Mouse (Mus musculus) layer of hippocampus, adult 8-10 months (tissue): ENCODE data around the gene Slc23a3. TPM values are rescaled to one million over a fixed set of nuclear protein-coding genes. Genes with fewer than 3 reads are reported as not detected.

Source experiments
- DNase-seq, 2 experiments: peaks; one replicate each; pipeline ENCODE4 v3.0.0; 2022; ENCODE audit warnings: low spot score in 2 of 2
- total RNA-seq, 4 experiments: library from RNA; stranded (reverse); gene quantifications; 2 replicates each; pipeline ENCODE4 v1.2.4; 2022

Slc23a3 gene
- total RNA-seq = under 1 TPM in 3 of 4 experiments, not detected in 1; 0.22 to 0.45 (median 0.35) TPM

DNA sequence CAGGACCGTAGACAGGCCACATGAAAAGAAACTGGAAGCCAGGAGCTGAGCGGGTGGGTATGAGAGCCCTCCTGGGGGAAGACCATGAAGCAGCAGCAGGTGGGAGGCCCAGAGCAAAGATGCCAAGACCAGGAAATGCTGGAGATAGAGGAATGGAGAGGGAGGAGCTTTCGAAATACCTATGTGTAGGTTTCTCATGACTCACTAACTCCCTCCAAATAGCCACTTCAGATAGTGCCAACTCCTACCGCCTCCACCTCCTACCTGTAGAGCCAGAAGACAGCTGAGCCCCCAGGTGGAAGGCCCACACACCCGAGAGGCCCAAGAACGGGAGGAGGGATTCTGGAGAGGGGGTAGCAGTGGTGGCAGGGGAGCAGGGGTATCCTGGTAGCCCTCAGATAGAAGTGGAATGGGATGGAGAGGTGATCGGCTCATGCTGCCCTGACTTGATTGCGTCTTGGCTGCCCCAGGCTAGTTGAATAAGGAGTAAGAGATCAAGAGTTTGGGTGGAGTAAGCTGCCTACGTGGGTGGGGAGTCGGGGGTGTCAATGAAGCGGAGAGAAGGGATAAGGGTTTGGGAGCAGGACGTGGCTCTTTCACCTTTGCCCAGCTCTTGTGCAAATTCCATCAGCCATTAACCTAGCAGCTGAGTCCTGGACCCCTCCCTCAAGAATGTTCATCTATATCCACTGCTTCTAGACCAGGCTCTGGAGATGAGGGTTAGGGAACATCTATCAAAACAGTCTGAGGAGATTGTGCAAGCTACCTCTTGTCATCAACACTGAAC, at the start of gene Slc23a3:
Slc23a3 (minus strand) TSS at position 470 of the 787 bp plus-strand sequence.
- no peak for DNase-seq

DNA sequence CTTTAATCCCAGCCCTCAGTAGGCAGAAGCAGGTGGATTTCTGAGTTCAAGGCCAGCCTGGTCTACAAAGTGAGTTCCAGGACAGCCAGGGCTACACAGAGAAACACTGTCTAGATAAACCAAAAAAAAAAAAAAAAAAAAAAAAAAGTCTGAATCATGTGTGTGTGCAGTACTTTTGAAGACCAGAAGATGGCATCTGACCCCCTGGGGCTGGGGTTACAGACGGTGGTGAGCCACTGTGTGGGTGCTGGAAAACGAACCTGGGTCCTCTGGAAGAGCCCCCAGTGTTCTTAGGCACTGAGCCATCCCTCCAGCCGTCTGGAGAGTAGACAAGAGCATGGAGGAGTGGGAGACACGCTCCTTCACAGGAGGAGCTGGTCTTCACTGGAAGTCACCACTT, 48.5 kb upstream of the Slc23a3 start:
- no peak for DNase-seq

DNA sequence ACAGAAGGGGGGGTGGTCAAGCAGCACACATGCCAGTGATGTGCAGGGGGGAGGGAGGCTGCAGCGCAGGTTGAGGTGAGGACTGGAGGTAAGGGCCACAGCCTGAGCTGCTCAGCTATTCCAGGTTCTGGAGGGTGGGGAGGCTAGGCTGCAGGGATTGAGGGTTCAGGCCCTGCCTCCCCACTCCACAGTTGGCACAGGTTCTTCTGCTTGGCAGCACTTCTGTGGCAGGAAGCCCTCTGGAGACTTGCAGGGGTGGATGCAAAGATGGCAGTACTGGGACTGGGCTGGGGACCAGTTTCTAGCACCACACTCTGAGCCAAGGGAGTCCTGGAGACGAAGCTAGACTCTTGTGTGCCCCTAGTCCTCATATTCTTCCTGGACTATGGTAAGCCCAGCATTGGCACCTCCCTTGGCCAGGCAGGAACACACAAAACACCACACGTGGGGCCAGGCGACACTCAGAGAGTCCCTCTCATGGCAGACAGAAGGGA, 47.7 kb upstream of the Slc23a3 start:
- no peak for DNase-seq

DNA sequence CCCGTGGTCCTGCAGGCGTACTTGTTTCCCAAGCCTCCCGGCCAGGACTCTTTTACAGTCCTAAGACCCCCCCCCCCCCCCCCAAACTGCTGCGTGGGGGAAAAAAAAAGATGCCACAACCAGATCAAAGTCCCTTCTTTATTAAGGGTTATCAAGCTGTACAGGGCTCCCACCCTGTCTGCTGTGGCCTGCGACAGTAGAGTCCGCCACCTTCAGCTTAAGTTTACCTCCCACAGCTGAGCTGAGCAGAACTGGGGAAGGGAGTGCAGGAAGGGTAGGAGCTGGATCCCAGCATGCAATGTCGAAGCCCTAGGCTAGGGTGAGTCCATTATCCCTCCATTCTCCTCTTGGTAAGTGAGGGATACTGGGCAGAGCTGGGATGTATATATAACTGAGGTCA, 47.1 kb upstream of the Slc23a3 start:
- no peak for DNase-seq

DNA sequence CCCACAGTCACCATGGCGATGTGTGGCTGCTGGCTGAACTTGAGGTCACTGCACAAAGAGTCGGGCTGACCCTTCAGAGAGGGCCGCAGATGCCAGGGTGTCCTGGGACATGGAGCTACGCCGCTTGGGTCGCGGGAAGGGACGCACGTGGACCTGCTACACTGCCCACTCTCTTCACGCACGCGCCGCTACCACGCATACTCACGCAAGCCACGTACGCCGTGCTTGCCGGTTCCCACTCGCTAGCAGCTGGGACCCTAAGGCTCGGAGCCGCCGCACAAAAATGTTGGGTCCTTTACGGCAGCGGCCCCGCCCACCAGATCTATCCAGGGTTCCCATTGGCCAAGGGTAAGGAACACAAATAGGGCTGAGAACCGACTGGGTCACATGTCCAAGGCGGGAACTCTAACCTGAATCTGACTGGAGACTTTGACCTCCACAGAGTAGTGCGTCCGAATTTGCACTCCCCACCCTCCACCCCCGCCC, 46.5 kb upstream of the Slc23a3 start, which contains the start of gene Abcb6:
Abcb6 (minus strand) TSS at position 288 of the 486 bp plus-strand sequence.
- peak; percentile 92 to 95 for DNase-seq

DNA sequence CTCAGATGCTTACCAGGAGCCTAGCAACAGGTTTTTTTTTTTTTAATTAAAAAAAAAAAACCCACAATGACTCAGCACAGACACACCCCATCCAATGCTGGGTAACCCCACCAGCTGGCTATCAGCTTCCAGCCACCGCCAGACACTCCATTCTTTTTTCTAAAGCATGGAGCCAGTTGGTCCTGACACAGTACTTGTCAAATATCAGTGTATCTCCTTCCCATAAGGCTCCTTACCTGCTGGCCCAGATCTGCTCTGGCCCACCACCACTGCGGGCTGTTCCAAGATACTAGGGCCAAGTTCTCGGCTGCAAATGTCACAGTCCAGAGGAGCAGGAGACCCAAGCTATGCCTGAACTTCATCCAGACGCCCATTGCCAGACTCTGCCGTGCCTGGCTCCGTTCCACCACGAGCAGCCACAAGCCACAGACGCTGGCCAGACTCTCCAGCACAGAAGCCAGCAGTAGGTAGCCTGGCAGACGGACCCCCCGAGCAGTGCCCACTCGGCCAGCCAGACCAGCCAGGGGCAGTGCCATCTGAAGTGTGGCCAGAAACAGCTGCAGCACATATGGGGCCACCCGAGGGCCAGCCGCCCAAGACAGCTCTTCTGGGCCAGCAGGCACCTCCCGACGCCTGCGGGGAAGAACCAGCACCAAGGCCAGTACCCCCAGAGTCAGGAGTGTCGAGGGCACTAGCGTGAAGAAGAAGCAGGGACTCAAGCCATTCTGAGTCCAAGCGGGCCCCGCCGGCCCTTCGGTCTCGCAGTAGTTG, 45.8 kb upstream of the Slc23a3 start:
- DNase-seq = peak in 1 of 2 experiments; percentile 53

DNA sequence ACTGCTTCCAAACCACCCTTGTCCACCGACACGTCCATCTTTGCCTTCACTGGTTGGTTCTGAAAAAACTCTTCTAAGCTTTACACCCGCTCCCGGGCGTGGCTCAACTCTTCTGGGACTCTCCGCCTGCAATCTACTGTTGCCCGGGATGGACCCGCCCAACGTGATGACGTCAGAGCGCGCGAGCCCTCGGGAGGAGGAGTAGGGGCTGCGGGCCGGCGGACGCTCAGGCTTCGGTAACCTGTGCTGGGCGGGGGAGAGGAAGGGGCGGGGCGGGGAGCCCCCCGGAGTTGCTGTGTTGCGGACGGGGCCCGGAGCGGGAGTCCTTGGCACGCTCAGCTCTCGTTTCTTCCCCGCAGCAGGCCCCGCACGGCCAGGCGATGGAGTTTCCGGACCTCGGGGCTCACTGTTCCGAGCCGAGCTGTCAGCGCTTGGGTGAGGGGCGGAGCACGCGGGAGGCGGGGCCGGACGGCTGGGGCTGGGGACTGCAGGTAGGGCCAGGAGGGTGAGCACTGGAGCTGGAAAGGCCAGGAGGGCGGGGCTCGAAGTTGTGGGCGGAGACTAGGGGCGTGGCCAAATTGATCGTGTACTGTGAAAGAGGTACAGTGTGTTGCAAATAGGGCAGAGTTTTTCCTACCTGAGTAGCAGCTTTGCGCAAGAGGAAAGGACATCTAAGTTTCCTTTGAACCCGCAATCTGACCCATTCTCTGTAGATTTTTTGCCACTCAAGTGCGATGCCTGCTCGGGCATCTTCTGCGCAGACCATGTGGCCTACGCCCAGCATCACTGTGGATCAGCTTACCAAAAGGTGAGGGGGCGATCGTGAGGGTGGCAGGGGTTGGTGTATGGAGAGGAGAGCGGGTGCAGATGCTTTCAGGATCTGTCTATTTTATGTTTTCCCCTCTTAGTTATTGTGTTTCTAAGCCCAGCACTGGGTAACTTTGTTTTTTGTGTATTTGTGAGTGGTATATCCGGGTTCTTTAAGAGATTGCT, 35.1 kb upstream of the Slc23a3 start, which contains the start of gene Zfand2b:
Zfand2b (plus strand) TSS at position 175 of the 993 bp plus-strand sequence.
- DNase-seq = peak; percentile 92

DNA sequence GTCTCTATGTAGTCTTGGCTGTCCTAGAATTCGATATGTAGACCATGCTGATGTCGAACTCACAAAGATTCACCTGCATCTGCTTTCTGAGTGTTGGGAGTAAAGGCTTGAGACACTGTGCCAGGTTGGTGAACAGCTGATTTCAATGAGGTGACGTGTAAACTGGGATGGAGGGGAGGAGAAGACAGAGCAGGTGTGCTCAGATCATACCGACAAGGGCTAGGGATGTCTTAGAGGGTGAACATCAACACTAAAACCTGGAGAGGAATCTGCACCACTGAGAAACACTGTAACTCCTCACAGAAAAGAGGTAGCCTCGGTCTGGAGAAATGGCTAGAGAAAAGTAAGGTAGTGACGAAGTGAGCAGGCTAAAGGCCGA, 34.4 kb upstream of the Slc23a3 start:
- DNase-seq = no peak

DNA sequence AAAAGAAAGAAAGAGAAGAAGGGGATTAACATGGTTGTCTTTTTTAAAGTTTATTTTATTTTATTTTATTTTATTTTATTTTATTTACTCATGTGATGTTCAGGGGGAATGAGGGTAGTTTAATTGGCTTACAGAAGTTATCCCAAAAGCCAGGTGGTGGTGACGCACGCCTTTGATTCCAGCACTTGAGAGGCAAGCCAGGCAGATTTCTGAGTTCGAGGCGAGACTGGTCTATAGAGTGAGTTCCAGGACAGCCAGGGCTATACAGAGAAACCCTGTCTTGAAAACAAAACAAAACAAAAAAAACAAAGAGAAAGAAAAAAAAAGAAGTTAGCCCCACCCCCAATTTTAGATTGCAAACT, 26.5 kb upstream of the Slc23a3 start:
- DNase-seq = no peak

DNA sequence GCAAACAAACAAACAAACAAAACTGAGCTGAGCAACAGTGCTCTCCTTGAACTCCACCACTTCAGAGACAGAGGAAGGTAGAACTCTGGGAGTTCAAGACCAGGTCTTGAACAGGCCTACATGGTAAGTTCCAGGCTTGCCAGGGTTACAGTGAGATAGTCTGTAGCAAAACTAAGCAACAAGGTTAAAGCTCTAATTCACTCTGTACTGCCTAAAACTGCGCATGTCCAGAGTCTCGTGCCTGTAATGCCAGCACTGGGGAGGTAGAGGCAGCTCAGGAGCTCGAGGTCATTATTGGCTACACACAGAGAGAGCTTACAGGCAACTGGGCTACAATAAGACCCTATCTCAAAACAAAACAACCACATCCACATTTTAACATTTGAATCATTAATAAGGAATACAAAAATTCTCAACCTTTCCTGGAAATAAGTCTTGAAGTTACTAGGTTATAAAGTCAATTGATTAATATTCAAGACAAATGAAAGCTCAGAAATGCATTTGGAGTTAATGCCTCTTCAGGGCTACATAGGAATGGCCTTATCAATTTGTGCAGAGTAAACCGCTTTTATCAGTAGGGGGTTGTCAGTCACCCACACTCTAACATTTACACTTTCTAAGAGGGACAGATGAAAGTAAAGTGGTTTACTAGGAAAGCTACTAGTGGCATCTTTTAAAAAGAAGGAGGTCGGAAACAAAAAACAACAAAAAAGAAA, 26.0 kb upstream of the Slc23a3 start:
- no peak for DNase-seq

DNA sequence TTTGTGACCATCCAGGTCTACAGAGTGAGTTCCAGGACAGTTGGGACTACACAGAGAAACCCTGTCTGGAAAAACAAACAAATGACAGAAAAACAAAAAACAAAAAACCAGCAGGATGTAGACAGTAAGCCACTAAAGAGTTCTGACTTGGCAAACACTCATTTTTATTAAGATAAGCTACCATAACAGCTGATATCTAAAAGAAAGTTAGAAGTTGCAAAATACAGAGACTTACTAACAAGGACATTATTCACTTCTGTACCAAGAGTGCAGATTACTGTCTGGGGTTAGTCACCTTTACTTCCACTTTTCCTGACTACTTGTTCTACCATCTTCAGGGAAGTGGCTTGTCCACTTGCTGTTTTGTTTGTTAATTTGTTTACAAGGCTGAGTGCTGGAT, 25.3 kb upstream of the Slc23a3 start:
- DNase-seq = no peak

DNA sequence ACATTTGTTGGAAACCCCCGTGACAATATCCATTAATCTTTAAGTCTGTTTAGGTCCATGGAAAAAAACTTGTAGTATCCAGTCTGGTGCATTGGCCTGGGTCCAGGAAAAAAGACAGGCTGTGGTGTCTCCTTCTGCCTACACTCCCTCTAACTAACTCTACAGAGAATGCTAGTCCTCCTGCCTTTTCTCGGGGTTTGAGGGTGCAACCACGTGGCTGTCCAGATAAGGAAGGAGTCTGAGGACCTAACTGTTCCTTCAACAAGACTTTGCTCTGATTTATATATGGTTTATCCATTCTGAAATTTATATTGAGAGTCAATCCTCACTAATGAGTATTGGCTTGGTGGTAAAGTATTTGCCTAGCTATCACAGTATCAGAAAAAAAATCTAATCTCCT, 22.1 kb upstream of the Slc23a3 start:
- DNase-seq = no peak

DNA sequence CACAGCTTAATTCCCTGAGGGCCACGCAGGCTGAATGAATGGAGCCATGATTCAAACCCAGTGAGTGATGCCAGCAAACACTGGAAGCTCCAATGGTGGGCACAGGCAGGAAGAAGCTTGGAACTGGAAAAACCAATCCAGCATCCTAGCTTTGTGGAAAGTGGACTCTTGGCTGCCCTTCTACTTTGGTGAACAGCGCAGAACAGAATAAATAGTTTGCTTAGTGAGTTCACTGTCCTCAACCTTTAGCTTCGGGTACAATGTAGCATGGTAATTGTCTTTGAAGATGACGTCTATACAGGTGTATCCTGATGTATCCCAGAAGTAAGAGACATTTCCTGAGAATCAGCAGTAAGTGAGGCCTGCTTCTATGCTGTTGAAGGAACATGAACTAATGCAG, 15.0 kb upstream of the Slc23a3 start:
- DNase-seq = peak in 1 of 2 experiments; percentile 1

DNA sequence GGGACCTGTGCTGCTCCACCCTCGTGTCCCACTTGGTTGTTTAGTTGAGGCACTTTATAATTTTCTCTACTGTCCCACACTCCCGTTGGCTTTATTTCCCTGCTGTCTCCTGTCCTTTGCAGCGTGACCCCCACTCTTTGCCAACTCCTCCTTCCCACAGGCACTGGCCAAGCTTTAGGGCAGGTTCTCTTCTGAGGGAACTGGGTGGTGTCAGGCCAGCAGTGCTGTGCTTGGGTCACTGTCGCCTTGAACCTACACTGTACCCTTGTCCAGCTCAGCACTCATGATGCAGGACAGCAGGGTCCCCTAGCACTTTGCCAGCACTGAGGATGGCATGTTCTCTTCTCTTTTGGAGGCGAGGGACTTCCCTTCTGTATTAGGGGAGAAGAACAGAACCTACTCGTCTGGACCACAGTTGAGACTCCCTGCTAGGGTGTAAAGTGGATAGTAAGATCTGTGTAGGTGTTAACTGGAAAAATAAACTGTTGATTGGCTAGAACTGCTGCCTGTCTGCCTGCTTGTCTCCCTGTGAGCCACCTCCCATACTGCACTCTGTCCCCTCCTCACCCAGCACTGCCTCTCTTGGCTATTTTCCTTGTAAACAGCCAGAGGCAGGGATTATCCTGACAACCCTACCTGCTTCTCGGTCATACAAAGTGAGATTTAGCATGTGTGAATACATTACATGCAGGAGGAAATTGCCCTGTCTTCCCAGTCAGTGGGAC, 13.9 kb upstream of the Slc23a3 start:
- no peak for DNase-seq

DNA sequence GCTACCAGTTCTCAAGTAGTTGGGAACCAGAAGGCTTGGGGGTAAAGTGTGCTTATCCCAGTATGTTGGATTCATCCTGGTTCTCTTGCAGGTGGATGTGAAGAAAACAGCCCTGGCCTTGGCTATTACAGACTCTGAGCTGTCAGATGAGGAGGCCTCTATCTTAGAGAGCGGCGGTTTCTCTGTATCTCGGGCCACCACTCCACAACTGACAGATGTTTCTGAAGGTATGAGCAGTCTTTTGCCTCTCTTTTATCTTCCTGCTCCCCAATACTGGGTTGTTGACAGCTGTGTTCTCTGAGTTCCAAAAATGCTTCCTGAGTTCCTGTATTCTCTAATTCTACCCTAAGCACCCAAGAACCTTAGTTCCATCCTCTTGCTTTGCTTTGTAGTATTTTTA, 11.9 kb upstream of the Slc23a3 start:
- no peak for DNase-seq

DNA sequence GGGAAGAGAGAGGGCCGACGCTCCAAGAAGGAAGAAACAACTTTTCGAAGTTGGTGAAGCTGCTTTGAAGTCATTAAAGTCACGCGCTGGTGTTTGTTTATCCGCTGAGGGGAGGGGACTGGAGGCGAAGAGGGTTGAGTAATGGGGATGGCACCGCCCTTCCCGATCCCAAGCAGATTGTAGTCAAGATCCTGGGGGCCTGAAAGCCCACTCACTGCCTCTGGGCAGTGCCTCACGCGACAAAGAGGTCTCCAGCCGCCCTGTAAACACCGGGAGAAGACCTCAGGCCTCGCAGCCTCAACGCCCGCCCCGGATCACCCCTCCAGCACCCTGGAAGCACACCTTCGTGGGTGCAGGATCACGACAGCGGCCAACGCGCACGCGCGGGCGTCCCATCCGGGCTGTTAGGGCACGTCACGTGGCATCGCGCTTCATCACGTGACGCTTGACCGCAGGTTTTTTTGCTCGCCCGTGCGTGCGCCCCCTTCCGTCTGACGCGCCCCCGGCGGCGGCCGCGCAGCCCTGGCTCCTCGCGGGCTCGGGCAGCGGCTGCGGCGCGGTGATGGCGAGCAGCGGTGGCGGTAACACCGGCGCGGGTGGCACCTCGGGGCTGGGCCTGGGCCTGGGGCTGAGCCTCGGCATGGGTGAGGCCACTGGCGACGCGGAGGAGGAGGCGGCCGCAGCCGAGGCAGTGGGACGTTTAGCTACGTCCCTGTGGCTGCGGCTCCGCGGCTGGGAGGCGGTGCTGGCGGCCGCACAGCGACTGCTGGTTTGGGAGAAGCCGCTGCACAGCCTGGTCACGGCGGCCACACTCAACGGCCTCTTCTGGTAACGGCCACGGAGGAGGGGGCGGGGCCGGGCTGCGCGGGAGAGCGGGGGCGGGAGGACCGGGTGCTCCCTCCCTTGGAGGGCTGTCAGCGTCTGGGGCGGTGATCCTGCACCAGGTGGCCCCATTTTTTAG, 8.9 kb upstream of the Slc23a3 start, which contains the start of the genes Cnppd1 and Retreg2:
Cnppd1 (minus strand) TSS at position 411 of the 961 bp plus-strand sequence.
Retreg2 (plus strand) TSS at position 478 of the 961 bp plus-strand sequence.
- peak; percentile 93 to 96 for DNase-seq

DNA sequence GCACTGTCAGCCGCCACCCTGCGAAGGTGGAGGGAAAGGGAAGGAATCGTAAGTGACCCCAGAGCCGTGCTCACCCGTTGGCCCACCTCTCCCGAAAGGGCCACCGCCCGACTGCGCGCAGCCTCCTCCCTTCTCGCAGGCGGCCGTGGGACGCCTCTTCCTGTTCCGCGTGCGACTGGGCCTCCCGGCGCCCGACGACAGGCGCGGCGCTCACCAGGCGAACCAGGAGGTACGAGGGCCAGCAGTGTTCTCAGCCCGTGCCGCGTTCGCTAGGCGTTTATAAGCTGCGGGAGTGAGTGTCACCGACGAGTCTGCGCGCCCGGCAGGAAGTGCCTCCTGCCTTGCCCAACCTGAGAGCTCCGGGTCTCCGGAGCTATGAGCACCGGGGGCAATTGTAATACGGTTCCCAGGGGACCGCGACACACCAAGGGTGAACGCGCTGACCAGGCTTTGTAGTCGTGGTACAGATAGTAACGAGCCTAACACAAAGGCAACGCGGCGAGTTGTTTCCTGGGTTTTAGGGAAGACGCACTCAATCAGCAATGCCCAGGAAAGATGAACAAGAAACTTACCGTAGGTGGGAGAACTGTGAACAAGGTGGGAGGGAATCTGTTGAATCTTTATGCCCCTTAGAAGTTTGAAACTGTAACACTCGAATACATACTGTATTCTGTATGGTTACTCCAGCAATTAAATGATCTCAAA, 7.9 kb upstream of the Slc23a3 start:
- DNase-seq = peak in 1 of 2 experiments; percentile 46
